Mouse (Mus musculus) neural tube, embryonic 13.5 days (tissue): ENCODE measurements at regions not wholly inside any gene's neighbourhood (a gene's known extent, or its start where the extent isn't known, plus 50 kb on each side); places are given as distances from the start of the nearest gene placed in this dataset.

Source experiments
- ATAC-seq: fragments of 200-750 bp; cut with Nextera tagmentation; 2 replicates; pipeline ENCODE4 v1.8.0; 2017; ENCODE audit warnings: low read depth, mild to moderate bottlenecking, moderate TSS enrichment, moderate library complexity
- H3K27ac ChIP-seq: fragments of 300-500 bp; sonication (generic); replicated peaks from 2 replicates; pipeline ENCODE4 v1.5.1; 2015; ENCODE audit warnings: moderate library complexity, mild to moderate bottlenecking, inconsistent platforms
- H3K27me3 ChIP-seq: fragments of 300-500 bp; sonication (generic); 2 replicates; pipeline ENCODE4 v1.6.1; 2015; ENCODE audit warnings: mild to moderate bottlenecking, inconsistent platforms
- H3K36me3 ChIP-seq: fragments of 300-500 bp; sonication (generic); 2 replicates; pipeline ENCODE4 v1.6.1; 2015; ENCODE audit warnings: mild to moderate bottlenecking, inconsistent platforms
- H3K4me1 ChIP-seq: fragments of 300-500 bp; sonication (generic); replicated peaks from 2 replicates; pipeline ENCODE4 v1.6.1; 2015; ENCODE audit warnings: inconsistent platforms
- H3K4me2 ChIP-seq: fragments of 300-500 bp; sonication (generic); 2 replicates; pipeline ENCODE4 v1.6.1; 2015; ENCODE audit warnings: inconsistent platforms, mild to moderate bottlenecking, moderate library complexity
- H3K4me3 ChIP-seq: fragments of 300-500 bp; sonication (generic); 2 replicates; pipeline ENCODE4 v1.5.1; 2015; ENCODE audit warnings: mild to moderate bottlenecking, inconsistent platforms
- H3K9ac ChIP-seq: fragments of 300-500 bp; sonication (generic); 2 replicates; pipeline ENCODE4 v1.6.1; 2015; ENCODE audit warnings: moderate library complexity, mild to moderate bottlenecking, inconsistent platforms
- H3K9me3 ChIP-seq: fragments of 300-500 bp; sonication (generic); 2 replicates; pipeline ENCODE4 v1.6.1; 2016; ENCODE audit warnings: inconsistent platforms
- WGBS: fragments of 180-500 bp; shearing (Covaris S2); methylation state at CpG from one replicate; pipeline ENCODE4 v1.1.7; 2015; 5-methylcytosine and 5-hydroxymethylcytosine counted together

- H3K9ac ChIP-seq: no peak overlapping the region
- H3K4me3 ChIP-seq: no peak overlapping the region
- H3K4me1 ChIP-seq: peaks cover 14% of the 10 kb centered on the region
- peak; percentile 13; the same call in 1 of the 2 replicates for ATAC-seq
- H3K27ac ChIP-seq: 0 out of 2 replicates have a peak overlapping the region, but pooled peaks have one; percentile 30
- 27% methylated on average over 9 of the region's 9 CpGs for WGBS
- H3K27me3 ChIP-seq: no peaks in the 10 kb centered on the region
- H3K36me3 ChIP-seq: no peaks in the 10 kb centered on the region
- no peaks in the 10 kb centered on the region for H3K9me3 ChIP-seq
- H3K4me2 ChIP-seq: no peak overlapping the region
Observed at GRCm38 (mm10) chr1:73830486-73831132, 293.6 kb downstream of the Tns1 start.

GRCm38 (mm10) chr1:73828996-73829395 lies 295.3 kb downstream of the Tns1 start:
- Histone ChIP-seq H3K4me3 (no peak overlapping the region), H3K27ac (no peak overlapping the region), H3K27me3 (no peaks in the 10 kb centered on the region), H3K4me2 (no peak overlapping the region), H3K9ac (no peak overlapping the region), H3K9me3 (no peaks in the 10 kb centered on the region), H3K36me3 (no peaks in the 10 kb centered on the region), H3K4me1 (peaks cover 24% of the 10 kb centered on the region)
- 56% methylated on average over 10 of the region's 10 CpGs for WGBS
- ATAC-seq: no peak

DNA sequence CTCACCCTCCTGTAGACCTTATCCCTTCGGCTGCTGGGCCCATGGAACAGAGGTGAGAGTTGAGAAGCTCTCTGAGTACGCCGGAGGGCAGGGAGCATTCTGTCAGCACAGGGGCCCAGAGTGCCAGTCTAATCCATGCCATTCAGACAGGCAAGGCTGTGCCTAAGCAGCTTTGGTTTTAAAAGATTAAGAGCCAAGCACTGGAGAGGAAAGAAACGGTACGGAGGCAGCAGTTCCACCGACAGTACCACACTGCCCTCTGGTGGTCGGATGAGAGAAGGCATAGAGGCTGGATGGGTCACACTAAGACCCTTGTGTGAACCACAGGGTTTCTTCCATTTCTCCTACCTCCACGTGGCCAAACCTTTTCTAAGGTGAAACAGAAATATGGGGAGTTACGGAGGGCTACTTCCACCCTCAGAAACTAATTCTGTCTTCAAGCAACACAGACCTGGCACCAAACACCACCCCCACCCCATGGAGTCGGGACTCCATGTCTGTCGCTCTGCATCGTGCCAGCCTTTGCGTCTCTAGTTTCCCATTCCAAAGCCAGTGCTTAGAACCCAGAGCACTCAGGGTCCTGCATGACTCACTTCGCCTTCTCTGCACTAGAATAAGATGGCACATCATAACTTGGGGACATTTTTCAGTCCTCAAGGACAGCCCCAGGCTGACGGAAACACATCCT lies 297.9 kb downstream of the Tns1 start:
- Histone ChIP-seq H3K4me3 (no peak overlapping the region), H3K36me3 (no peaks in the 10 kb centered on the region), H3K27ac (peak overlapping the region; percentile 63; the same call in 1 of the 2 replicates), H3K4me2 (0 out of 2 replicates have a peak overlapping the region, but pooled peaks have one; percentile 25), H3K9ac (0 out of 2 replicates have a peak overlapping the region, but pooled peaks have one; percentile 51), H3K27me3 (no peaks in the 10 kb centered on the region), H3K9me3 (no peaks in the 10 kb centered on the region), H3K4me1 (peaks cover 24% of the 10 kb centered on the region)
- ATAC-seq: peak; percentile 67
- WGBS: 40% methylated on average over 15 of the region's 15 CpGs

DNA sequence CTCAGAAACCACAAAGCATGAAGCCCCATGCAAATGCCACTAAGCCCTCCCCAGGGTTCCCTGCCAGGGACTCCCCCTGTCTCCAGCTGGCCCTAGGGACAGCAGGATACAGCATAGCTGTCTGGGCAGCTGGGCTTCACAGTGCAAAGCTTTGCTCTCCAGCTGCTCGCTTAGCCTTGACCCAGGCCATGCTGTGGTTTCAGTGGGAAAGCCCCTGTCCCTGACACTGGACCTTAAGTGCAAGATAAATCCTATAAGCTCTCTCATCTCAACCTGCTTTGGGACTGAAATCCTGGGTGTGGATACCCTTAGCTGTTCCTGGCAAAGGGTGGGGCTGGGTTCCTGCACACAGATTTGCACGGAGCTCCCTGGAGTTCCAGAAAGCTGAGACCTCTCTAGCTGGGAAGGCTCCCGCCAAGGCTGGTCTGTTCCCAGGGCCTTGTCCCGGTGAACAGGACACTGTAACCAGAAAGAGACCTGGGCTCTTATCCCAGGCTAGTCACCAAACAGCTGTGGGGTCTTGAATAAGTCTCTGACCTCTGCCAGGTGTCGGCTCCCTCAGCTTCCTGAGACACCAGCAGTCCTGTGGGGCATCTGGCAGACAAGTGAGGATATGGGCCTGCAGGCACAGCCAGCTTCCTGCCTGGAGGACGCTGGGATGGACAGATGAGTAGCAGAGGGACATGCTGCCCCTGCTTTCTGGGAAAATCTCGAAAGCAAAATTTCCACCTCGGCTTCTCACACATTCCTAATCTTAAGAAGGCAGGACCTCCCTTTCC lies 299.7 kb downstream of the Tns1 start:
- no peak overlapping the region for H3K4me2 ChIP-seq
- H3K4me3 ChIP-seq: no peak overlapping the region
- no peaks in the 10 kb centered on the region for H3K36me3 ChIP-seq
- 67% methylated on average over 8 of the region's 8 CpGs for WGBS
- no peak overlapping the region for H3K9ac ChIP-seq
- no peaks in the 10 kb centered on the region for H3K27me3 ChIP-seq
- no peak for ATAC-seq
- peaks cover 22% of the 10 kb centered on the region for H3K4me1 ChIP-seq
- no peaks in the 10 kb centered on the region for H3K9me3 ChIP-seq
- 0 out of 2 replicates have a peak overlapping the region, but pooled peaks have one; percentile 42 for H3K27ac ChIP-seq

DNA sequence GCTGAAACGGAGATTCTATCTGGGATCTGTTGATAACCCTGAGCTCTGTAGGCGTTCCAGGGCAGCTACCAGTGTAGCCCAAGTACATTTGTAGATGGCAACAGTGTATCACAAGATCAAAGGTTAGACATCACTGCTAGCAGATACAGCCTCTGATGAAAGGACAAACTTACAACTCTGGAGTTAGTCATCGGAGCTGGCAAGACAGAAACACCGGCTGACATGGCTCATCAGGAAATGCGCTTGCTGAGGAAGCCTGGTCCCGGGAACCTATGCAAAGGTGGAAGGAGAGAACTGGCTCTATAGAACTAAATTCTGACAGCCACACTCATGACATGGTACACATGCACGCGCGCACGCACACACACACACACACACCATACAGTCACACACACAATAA lies 300.5 kb downstream of the Tns1 start:
- no peak for ATAC-seq
- H3K9me3 ChIP-seq: no peaks in the 10 kb centered on the region
- H3K36me3 ChIP-seq: no peaks in the 10 kb centered on the region
- no peak overlapping the region for H3K4me2 ChIP-seq
- H3K27ac ChIP-seq: no peak overlapping the region
- H3K9ac ChIP-seq: no peak overlapping the region
- WGBS: 91% methylated on average over 10 of the region's 10 CpGs
- H3K27me3 ChIP-seq: no peaks in the 10 kb centered on the region
- H3K4me3 ChIP-seq: no peak overlapping the region
- peaks cover 18% of the 10 kb centered on the region for H3K4me1 ChIP-seq

DNA sequence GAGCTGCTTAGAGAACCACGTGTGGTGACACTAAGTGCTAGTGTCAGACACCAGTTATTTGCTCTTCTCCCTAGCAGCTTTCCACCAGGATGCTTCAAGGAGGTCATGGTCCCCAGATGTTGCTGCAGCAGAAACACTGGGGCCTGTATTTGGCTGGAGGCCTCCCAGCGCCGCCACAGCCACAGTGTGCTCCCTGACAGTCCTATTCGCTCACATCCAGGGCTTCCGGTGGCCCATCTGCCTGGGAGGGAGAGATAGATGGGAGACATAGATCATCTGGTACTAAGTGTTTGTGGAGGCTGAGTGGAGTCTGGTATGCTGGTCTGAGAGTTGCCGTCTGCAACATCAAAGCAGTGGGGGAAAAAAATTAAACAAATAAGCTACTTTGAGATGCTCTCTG lies 301.6 kb downstream of the Tns1 start:
- Histone ChIP-seq H3K27ac (no peak overlapping the region), H3K4me1 (peaks cover 18% of the 10 kb centered on the region), H3K4me3 (no peak overlapping the region), H3K9ac (no peak overlapping the region), H3K9me3 (no peaks in the 10 kb centered on the region), H3K4me2 (no peak overlapping the region), H3K27me3 (no peaks in the 10 kb centered on the region), H3K36me3 (no peaks in the 10 kb centered on the region)
- no peak for ATAC-seq
- WGBS: 61% methylated on average over 6 of the region's 6 CpGs

GRCm38 (mm10) chr1:73820701-73821100 lies 303.5 kb downstream of the Tns1 start:
- Histone ChIP-seq H3K4me2 (no peak overlapping the region), H3K27ac (no peak overlapping the region), H3K4me3 (no peak overlapping the region), H3K36me3 (no peaks in the 10 kb centered on the region), H3K27me3 (no peaks in the 10 kb centered on the region), H3K9ac (no peak overlapping the region), H3K4me1 (peaks cover 13% of the 10 kb centered on the region), H3K9me3 (no peaks in the 10 kb centered on the region)
- ATAC-seq: no peak
- WGBS: 71% methylated on average over 7 of the region's 7 CpGs

DNA sequence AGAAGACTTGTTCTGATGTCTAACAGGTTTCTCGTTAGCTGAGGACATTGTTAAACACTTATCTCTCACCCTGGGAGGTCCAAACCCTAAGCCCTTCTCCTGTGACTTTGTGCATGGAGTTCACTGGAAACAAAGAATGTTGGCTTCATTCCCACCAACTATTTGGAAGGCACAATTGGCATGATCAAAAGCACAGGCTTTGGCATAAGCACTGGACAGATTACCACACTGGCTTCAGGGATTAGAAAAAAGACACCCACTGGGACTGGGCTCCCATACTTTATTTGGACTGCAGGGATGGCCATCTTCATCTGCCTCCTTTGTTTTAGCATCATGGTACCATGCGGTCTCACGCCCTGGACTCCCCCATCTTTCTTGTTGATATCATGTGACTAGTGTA lies 317.0 kb downstream of the Tns1 start:
- H3K4me1 ChIP-seq: no peaks in the 10 kb centered on the region
- H3K27ac ChIP-seq: no peak overlapping the region
- H3K4me2 ChIP-seq: no peak overlapping the region
- no peak overlapping the region for H3K9ac ChIP-seq
- no peaks in the 10 kb centered on the region for H3K9me3 ChIP-seq
- WGBS: 85% methylated on average over 3 of the region's 3 CpGs
- H3K4me3 ChIP-seq: no peak overlapping the region
- ATAC-seq: no peak
- no peaks in the 10 kb centered on the region for H3K27me3 ChIP-seq
- H3K36me3 ChIP-seq: no peaks in the 10 kb centered on the region

GRCm38 (mm10) chr1:73805156-73805555 lies 319.1 kb downstream of the Tns1 start:
- Histone ChIP-seq H3K27me3 (no peaks in the 10 kb centered on the region), H3K9me3 (no peaks in the 10 kb centered on the region), H3K9ac (no peak overlapping the region), H3K4me1 (no peaks in the 10 kb centered on the region), H3K36me3 (no peaks in the 10 kb centered on the region), H3K4me2 (no peak overlapping the region), H3K27ac (no peak overlapping the region), H3K4me3 (no peak overlapping the region)
- no peak for ATAC-seq
- 89% methylated on average over 9 of the region's 9 CpGs for WGBS

DNA sequence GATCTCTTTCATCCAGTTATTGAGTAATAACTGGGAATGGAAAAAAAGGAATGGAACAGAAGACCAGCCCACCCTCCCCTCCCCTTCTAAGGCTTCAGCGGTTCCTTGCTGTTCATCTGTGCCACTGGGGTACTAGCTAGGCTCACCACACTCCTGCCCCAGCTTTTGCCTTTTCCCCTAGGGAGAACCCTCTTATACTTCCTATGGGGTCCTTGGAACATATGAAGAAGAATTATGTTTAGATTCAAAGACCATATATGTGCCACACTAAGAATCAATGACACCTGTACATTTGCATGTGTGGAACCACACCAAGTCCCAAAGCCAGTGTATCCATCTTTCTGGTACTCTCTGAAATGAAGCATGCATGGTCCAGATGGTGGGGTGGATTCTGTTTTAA lies 324.3 kb downstream of the Tns1 start:
- Histone ChIP-seq H3K27me3 (no peaks in the 10 kb centered on the region), H3K4me2 (no peak overlapping the region), H3K27ac (no peak overlapping the region), H3K4me1 (no peaks in the 10 kb centered on the region), H3K36me3 (no peaks in the 10 kb centered on the region), H3K9me3 (no peaks in the 10 kb centered on the region), H3K9ac (no peak overlapping the region), H3K4me3 (no peak overlapping the region)
- WGBS: 86% methylated on average over 1 of the region's 1 CpGs
- no peak for ATAC-seq

- no peak for ATAC-seq
- H3K4me3 ChIP-seq: no peak overlapping the region
- H3K27ac ChIP-seq: no peak overlapping the region
- H3K4me1 ChIP-seq: no peaks in the 10 kb centered on the region
- H3K36me3 ChIP-seq: no peaks in the 10 kb centered on the region
- no peaks in the 10 kb centered on the region for H3K27me3 ChIP-seq
- H3K9ac ChIP-seq: no peak overlapping the region
- H3K4me2 ChIP-seq: no peak overlapping the region
- WGBS: 67% methylated on average over 8 of the region's 8 CpGs
- no peaks in the 10 kb centered on the region for H3K9me3 ChIP-seq
Observed at GRCm38 (mm10) chr1:73799246-73799645, 325.0 kb downstream of the Tns1 start.

DNA sequence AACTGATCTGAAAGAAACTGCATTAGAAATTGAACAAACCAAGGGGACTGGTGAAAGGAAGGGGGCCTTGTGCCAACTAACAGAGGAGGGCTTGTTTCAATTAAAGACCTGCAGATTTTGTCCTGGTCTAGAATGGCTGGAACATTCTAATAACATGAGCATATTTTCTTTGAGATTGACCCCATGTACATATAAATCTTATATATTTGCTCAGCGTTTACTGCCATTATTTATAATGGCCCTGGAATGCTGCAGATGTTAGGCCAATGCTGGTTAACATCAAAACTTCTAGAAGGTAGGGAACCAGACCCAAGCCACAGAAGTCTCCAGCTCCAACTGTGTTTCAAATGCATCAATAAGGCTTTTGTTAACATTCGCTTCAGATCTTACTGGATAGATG lies 326.4 kb downstream of the Tns1 start:
- no peaks in the 10 kb centered on the region for H3K27me3 ChIP-seq
- H3K4me1 ChIP-seq: no peaks in the 10 kb centered on the region
- H3K27ac ChIP-seq: no peak overlapping the region
- no peak overlapping the region for H3K9ac ChIP-seq
- no peaks in the 10 kb centered on the region for H3K36me3 ChIP-seq
- 70% methylated on average over 2 of the region's 2 CpGs for WGBS
- H3K4me2 ChIP-seq: no peak overlapping the region
- ATAC-seq: no peak
- no peak overlapping the region for H3K4me3 ChIP-seq
- no peaks in the 10 kb centered on the region for H3K9me3 ChIP-seq
